Mouse (Mus musculus) C2C12 (cell line): ENCODE results near the gene Cux2. TPM values are rescaled to one million over a fixed set of nuclear protein-coding genes. Genes with fewer than 3 reads are reported as not detected.

Source experiments
- H3K27me3 ChIP-seq: one replicate; pipeline ENCODE4 v1.6.1; 2011; ENCODE audit not compliant: control insufficient read depth, insufficient read depth, insufficient read length
- H3K36me3 ChIP-seq: one replicate; pipeline ENCODE4 v1.6.1; 2011; ENCODE audit not compliant: control insufficient read depth, insufficient read depth
- H3K4me3 ChIP-seq: one replicate; pipeline ENCODE4 v1.5.1; 2011; ENCODE audit warnings: mild to moderate bottlenecking, control low read depth; ENCODE audit not compliant: poor library complexity, insufficient read depth, severe bottlenecking
- H3K79me2 ChIP-seq: one replicate; pipeline ENCODE4 v1.6.1; 2011; ENCODE audit not compliant: control insufficient read depth, insufficient read depth
- H3K79me3 ChIP-seq: one replicate; pipeline ENCODE4 v1.6.1; 2011; ENCODE audit warnings: low read depth, control low read depth
- H3ac ChIP-seq: one replicate; pipeline ENCODE3; 2011; ENCODE audit warnings: low read depth; ENCODE audit not compliant: control insufficient read depth, insufficient read length
- CEBPB ChIP-seq: IDR thresholded peaks from one replicate; pipeline ENCODE4 v1.6.1; 2011; ENCODE audit warnings: low read depth, mild to moderate bottlenecking, control low read depth, moderate library complexity
- CTCF ChIP-seq: IDR thresholded peaks from one replicate; pipeline ENCODE4 v1.5.1; 2011; ENCODE audit not compliant: control insufficient read depth, insufficient read depth, insufficient read length
- FOSL1 ChIP-seq: IDR thresholded peaks from one replicate; pipeline ENCODE4 v1.8.0; 2011; ENCODE audit warnings: mild to moderate bottlenecking, low read length; ENCODE audit not compliant: poor library complexity, insufficient read depth, severe bottlenecking
- MAX ChIP-seq: IDR thresholded peaks from one replicate; pipeline ENCODE4 v1.6.1; 2011; ENCODE audit warnings: mild to moderate bottlenecking, control low read depth
- MYOD1 ChIP-seq: IDR thresholded peaks from one replicate; pipeline ENCODE4 v1.6.1; 2011; ENCODE audit warnings: low read depth; ENCODE audit not compliant: control insufficient read depth, insufficient read length
- MYOG ChIP-seq: IDR thresholded peaks from one replicate; pipeline ENCODE4 v1.6.1; 2011; ENCODE audit not compliant: control insufficient read depth, insufficient read length; ENCODE audit errors: extremely low read depth
- USF1 ChIP-seq: IDR thresholded peaks from one replicate; pipeline ENCODE4 v1.6.1; 2011; ENCODE audit warnings: low read depth, mild to moderate bottlenecking, control low read depth, moderate library complexity
- polyA plus RNA-seq: library from polyadenylated mRNA; unstranded; fragments of >200 nt; fragmentation: generic; extraction: Trizol; gene quantifications from one replicate; pipeline ENCODE4 v1.2.1, GENCODE M21; 2012; ENCODE audit warnings: missing spikeins

Gene Cux2
- polyA plus RNA-seq, 1 experiment = 0.08 TPM

- Histone ChIP-seq H3ac (no peak overlapping the region), H3K79me3 (no peaks in the 10 kb centered on the region), H3K27me3 (peaks cover 64% of the 10 kb centered on the region), H3K79me2 (no peaks in the 10 kb centered on the region), H3K4me3 (no peak overlapping the region), H3K36me3 (no peaks in the 10 kb centered on the region)
- TF ChIP-seq CTCF (no peak), FOSL1 (no peak), MYOD1 (no peak), CEBPB (no peak), USF1 (no peak)
These were observed 21.3 kb upstream of the Cux2 start for GRCm38 (mm10) chr5:122070963-122071800.

DNA sequence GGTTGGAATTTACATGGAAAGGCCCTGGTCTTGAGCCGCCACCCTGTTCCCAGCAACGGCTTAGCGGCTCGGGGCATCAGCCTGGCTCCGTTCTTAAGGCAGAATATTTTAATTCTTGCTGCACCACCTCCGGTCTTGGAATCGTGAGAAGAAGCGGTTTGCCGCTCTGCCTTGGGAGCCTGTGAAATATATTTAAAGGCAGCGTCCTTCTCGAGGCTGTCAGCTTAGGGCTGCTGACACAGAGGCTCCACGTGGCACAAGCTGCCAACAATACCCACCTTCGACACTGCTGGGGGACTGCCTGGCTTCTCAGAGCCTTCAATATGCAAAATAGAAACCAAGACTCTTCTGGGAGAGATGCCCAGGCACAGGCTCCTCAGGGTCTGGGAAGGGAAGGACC lies 18.7 kb upstream of the Cux2 start:
- TF ChIP-seq FOSL1 = no peak
- no peak for TF ChIP-seq MYOD1
- TF ChIP-seq MAX = no peak
- TF ChIP-seq USF1 = no peak
- TF ChIP-seq MYOG = no peak
- no peak for TF ChIP-seq CEBPB
- TF ChIP-seq CTCF = no peak

GRCm38 (mm10) chr5:122063204-122063933 lies 13.5 kb upstream of the Cux2 start:
- H3K4me3 ChIP-seq = no peak overlapping the region
- H3K79me3 ChIP-seq = no peaks in the 10 kb centered on the region
- TF ChIP-seq FOSL1 = no peak
- TF ChIP-seq CEBPB = no peak
- TF ChIP-seq MYOG = no peak
- no peak for TF ChIP-seq MYOD1
- no peak for TF ChIP-seq MAX
- TF ChIP-seq CTCF = no peak
- TF ChIP-seq USF1 = no peak
- H3K79me2 ChIP-seq = no peaks in the 10 kb centered on the region
- peaks cover 50% of the 10 kb centered on the region for H3K27me3 ChIP-seq
- no peak overlapping the region for H3ac ChIP-seq
- no peaks in the 10 kb centered on the region for H3K36me3 ChIP-seq

More for the DNA sequence above, 18.7 kb upstream of the Cux2 start:
- Histone ChIP-seq H3K79me2 (no peaks in the 10 kb centered on the region), H3K27me3 (peaks cover 68% of the 10 kb centered on the region), H3K4me3 (no peak overlapping the region), H3ac (no peak overlapping the region), H3K36me3 (no peaks in the 10 kb centered on the region), H3K79me3 (no peaks in the 10 kb centered on the region)

GRCm38 (mm10) chr5:122062479-122062878 lies 12.6 kb upstream of the Cux2 start:
- no peak for TF ChIP-seq USF1
- no peak for TF ChIP-seq MYOD1
- TF ChIP-seq MYOG = no peak
- TF ChIP-seq CEBPB = no peak
- TF ChIP-seq MAX = no peak
- TF ChIP-seq CTCF = no peak
- no peak for TF ChIP-seq FOSL1
- Histone ChIP-seq H3K36me3 (no peaks in the 10 kb centered on the region), H3K79me3 (no peaks in the 10 kb centered on the region), H3K79me2 (no peaks in the 10 kb centered on the region), H3ac (no peak overlapping the region), H3K4me3 (no peak overlapping the region), H3K27me3 (peaks cover 42% of the 10 kb centered on the region)

GRCm38 (mm10) chr5:122060767-122061333 lies 10.9 kb upstream of the Cux2 start:
- H3K79me3 ChIP-seq = no peaks in the 10 kb centered on the region
- H3K4me3 ChIP-seq = no peak overlapping the region
- no peaks in the 10 kb centered on the region for H3K36me3 ChIP-seq
- no peak overlapping the region for H3ac ChIP-seq
- H3K27me3 ChIP-seq = peaks cover 40% of the 10 kb centered on the region
- TF ChIP-seq MYOD1 (no peak), MAX (no peak), FOSL1 (no peak), USF1 (no peak), CEBPB (no peak), CTCF (no peak), MYOG (no peak)
- no peaks in the 10 kb centered on the region for H3K79me2 ChIP-seq
